Mouse (Mus musculus) liver, postnatal 0 days (tissue): Measurements from ENCODE around the gene Hbq1b. TPM values are rescaled to one million over a fixed set of nuclear protein-coding genes. Genes with fewer than 3 reads are reported as not detected.
"Not testable (repeated sequence)": the region's sequence is repeated elsewhere in the genome, so short reads cannot be mapped to it uniquely, and the experiment has no call there.

ENCODE experiments used
- ATAC-seq: fragments of 200-750 bp; cut with Nextera tagmentation; 2 replicates; pipeline ENCODE4 v1.8.0; 2017; ENCODE audit warnings: mild to moderate bottlenecking, moderate library complexity
- DNase-seq: peaks from one replicate; pipeline ENCODE4 v3.0.0-alpha.2; 2016
- H3K27ac ChIP-seq: fragments of 300-500 bp; sonication (generic); 2 replicates; pipeline ENCODE4 v1.5.1; 2014; ENCODE audit warnings: antibody characterized with exemption, moderate library complexity, mild to moderate bottlenecking, low read depth
- H3K27me3 ChIP-seq: fragments of 300-500 bp; sonication (generic); 2 replicates; pipeline ENCODE4 v1.6.1; 2014; ENCODE audit warnings: low read length, control low read depth, mixed read lengths; ENCODE audit not compliant: insufficient read depth
- H3K36me3 ChIP-seq: fragments of 300-500 bp; sonication (generic); replicated peaks from 2 replicates; pipeline ENCODE4 v1.6.1; 2014; ENCODE audit warnings: mild to moderate bottlenecking, control low read depth, low read length, moderate library complexity, mixed read lengths; ENCODE audit not compliant: insufficient read depth
- H3K4me1 ChIP-seq: fragments of 300-500 bp; sonication (generic); 2 replicates; pipeline ENCODE4 v1.6.1; 2014; ENCODE audit warnings: antibody characterized with exemption, mild to moderate bottlenecking, control low read depth; ENCODE audit not compliant: insufficient read depth
- H3K4me2 ChIP-seq: fragments of 300-500 bp; sonication (generic); 2 replicates; pipeline ENCODE4 v1.6.1; 2014; ENCODE audit warnings: low read depth, mild to moderate bottlenecking, low read length, moderate library complexity, mixed read lengths
- H3K4me3 ChIP-seq: fragments of 300-500 bp; sonication (generic); 2 replicates; pipeline ENCODE4 v1.5.1; 2014; ENCODE audit warnings: low read depth, low read length
- H3K9ac ChIP-seq: fragments of 300-500 bp; sonication (generic); replicated peaks from 2 replicates; pipeline ENCODE4 v1.6.1; 2014; ENCODE audit warnings: mild to moderate bottlenecking, moderate library complexity
- H3K9me3 ChIP-seq: fragments of 300-500 bp; sonication (generic); 2 replicates; pipeline ENCODE4 v1.6.1; 2016; ENCODE audit warnings: mild to moderate bottlenecking, control low read depth, low read length, mixed read lengths
- CTCF ChIP-seq: sonication (generic); IDR thresholded peaks from 2 replicates; pipeline ENCODE4 v1.5.1; 2016; ENCODE audit warnings: antibody characterized with exemption, low read depth
- EP300 ChIP-seq: IDR thresholded peaks from 2 replicates; pipeline ENCODE4 v1.6.1; 2016; ENCODE audit warnings: antibody characterized with exemption, low read depth, mild to moderate bottlenecking
- WGBS: fragments of 180-500 bp; shearing (Covaris S2); extraction: QIAGEN DNeasy Blood & Tissue Kit; methylation state at CpG from one replicate; pipeline ENCODE4 v1.1.7; 2014; ENCODE audit not compliant: insufficient replicate concordance; 5-methylcytosine and 5-hydroxymethylcytosine counted together
- polyA plus RNA-seq: library from polyadenylated mRNA; unstranded; fragments of >200 nt; fragmentation: Nextera tagmentation; extraction: Ambion mirVana; gene quantifications from 2 replicates; pipeline ENCODE4 v1.2.1, GENCODE M21; 2015

The Hbq1b gene
- polyA plus RNA-seq, 1 experiment from 2014 or later: 70.9 TPM

GRCm38 (mm10) chr11:32297866-32298531 is 11.2 kb downstream of the Hbq1b start:
- 87% methylated on average over 1 of the region's 1 CpGs for WGBS
- DNase-seq (no peak), ATAC-seq (peak; percentile 1)
- Histone ChIP-seq H3K4me2 (peak overlapping the region; percentile 44), H3K9me3 (no peaks in the 10 kb centered on the region), H3K36me3 (0 out of 2 replicates have a peak, but pooled peaks cover 2% of the 10 kb centered on the region), H3K9ac (peak overlapping the region; percentile 35; the same call in 1 of the 2 replicates), H3K27ac (peak overlapping the region; percentile 66), H3K4me1 (peaks cover 10% of the 10 kb centered on the region), H3K4me3 (peak overlapping the region; percentile 43), H3K27me3 (no peaks in the 10 kb centered on the region)
- peak; percentile 63 for TF ChIP-seq EP300
- no peak for TF ChIP-seq CTCF

- peak overlapping the region; percentile 66 for H3K27ac ChIP-seq
- no peak for TF ChIP-seq EP300
- TF ChIP-seq CTCF: peak; percentile 17; the same call in 1 of the 2 replicates
- DNase-seq: no peak
- peak overlapping the region; percentile 44 for H3K4me2 ChIP-seq
- H3K36me3 ChIP-seq: 0 out of 2 replicates have a peak, but pooled peaks cover 2% of the 10 kb centered on the region
- no peaks in the 10 kb centered on the region for H3K27me3 ChIP-seq
- no peaks in the 10 kb centered on the region for H3K9me3 ChIP-seq
- peak overlapping the region; percentile 43; the same call in 1 of the 2 replicates for H3K4me3 ChIP-seq
- 89% methylated on average over 2 of the region's 2 CpGs for WGBS
- ATAC-seq: peak; percentile 1
- peak overlapping the region; percentile 35; the same call in 1 of the 2 replicates for H3K9ac ChIP-seq
- peaks cover 10% of the 10 kb centered on the region for H3K4me1 ChIP-seq
Measured at GRCm38 (mm10) chr11:32298532-32298918, 11.8 kb downstream of the Hbq1b start.

- not testable (repeated sequence) for H3K36me3 ChIP-seq, H3K9me3 ChIP-seq, H3K9ac ChIP-seq, H3K27me3 ChIP-seq, H3K4me1 ChIP-seq
- WGBS: 9% methylated on average over 16 of the region's 16 CpGs
- DNase-seq: peak; percentile 71
- 0 out of 2 replicates have a peak, but pooled peaks have one; percentile 7 for ATAC-seq
- peak within 1 kb of the TSS; percentile 55 for H3K4me2 ChIP-seq
- H3K27ac ChIP-seq: peak within 1 kb of the TSS; percentile 16; the same call in 1 of the 2 replicates
- peak within 1 kb of the TSS; percentile 22; the same call in 1 of the 2 replicates for H3K4me3 ChIP-seq
- peak; percentile 89 for TF ChIP-seq CTCF
Measured at GRCm38 (mm10) chr11:32299865-32300264, 13.1 kb downstream of the Hbq1b start, which contains the start of gene Hbq1a. Hbq1a (plus strand) TSS chr11:32300069.

- DNase-seq (no peak), ATAC-seq (no peak)
- Histone ChIP-seq H3K27me3 (no peaks in the 10 kb centered on the region), H3K36me3 (0 out of 2 replicates have a peak, but pooled peaks cover 2% of the 10 kb centered on the region), H3K9ac (no peak overlapping the region), H3K9me3 (no peaks in the 10 kb centered on the region), H3K4me1 (no peaks in the 10 kb centered on the region), H3K27ac (no peak overlapping the region), H3K4me3 (peak overlapping the region; percentile 22; the same call in 1 of the 2 replicates), H3K4me2 (peak overlapping the region; percentile 55)
- WGBS: 51% methylated on average over 13 of the region's 17 CpGs
- TF ChIP-seq EP300: no peak
- TF ChIP-seq CTCF: no peak
Measured at GRCm38 (mm10) chr11:32300279-32301267, 13.8 kb downstream of the Hbq1b start.

GRCm38 (mm10) chr11:32301506-32301905 is 14.7 kb downstream of the Hbq1b start:
- DNase-seq (no peak), ATAC-seq (no peak)
- no peaks in the 10 kb centered on the region for H3K4me1 ChIP-seq
- no peak overlapping the region for H3K27ac ChIP-seq
- no peaks in the 10 kb centered on the region for H3K9me3 ChIP-seq
- H3K27me3 ChIP-seq: no peaks in the 10 kb centered on the region
- no peak overlapping the region for H3K9ac ChIP-seq
- H3K4me2 ChIP-seq: no peak overlapping the region
- TF ChIP-seq CTCF (no peak), EP300 (no peak)
- WGBS: 68% methylated on average over 1 of the region's 1 CpGs
- 0 out of 2 replicates have a peak, but pooled peaks cover 2% of the 10 kb centered on the region for H3K36me3 ChIP-seq
- no peak overlapping the region for H3K4me3 ChIP-seq
